Mouse (Mus musculus) cortical plate, adult 2 months (tissue): ENCODE measurements around the gene Gabpb2.

Experiments used
- CTCF ChIP-seq: fragments of 200-500 bp; IDR thresholded peaks from 2 replicates; pipeline ENCODE4 v1.5.1; 2011; ENCODE audit warnings: mild to moderate bottlenecking, control low read depth, low read length; ENCODE audit not compliant: insufficient read depth; ENCODE audit errors: extremely low read depth
- POLR2A ChIP-seq: fragments of 200-500 bp; IDR thresholded peaks from 2 replicates; pipeline ENCODE4 v1.6.1; 2011; ENCODE audit warnings: mild to moderate bottlenecking, low read length, control low read depth; ENCODE audit not compliant: insufficient read depth; ENCODE audit errors: extremely low read depth

DNA sequence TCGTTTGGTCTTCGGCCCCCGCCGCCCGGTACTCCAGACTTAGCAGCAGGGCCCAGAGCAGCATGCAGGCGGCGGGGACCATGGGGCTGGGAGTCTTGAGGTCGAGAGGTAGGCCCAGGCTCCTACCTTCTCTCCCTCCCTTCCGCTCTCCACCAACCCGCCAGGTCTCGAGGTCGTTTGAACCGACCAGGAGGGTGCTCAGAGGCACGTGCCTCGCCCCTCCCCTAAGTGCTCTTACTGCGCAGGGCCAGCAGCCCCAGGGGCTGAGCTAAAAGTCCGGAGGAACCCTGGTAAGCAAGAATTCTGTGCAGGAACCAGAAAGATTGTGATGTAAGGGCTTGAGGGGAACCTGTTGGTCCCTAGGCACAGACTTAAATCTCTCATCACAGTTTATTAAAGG, 23.2 kb upstream of the Gabpb2 start:
- TF ChIP-seq POLR2A (no peak), CTCF (no peak)
